Mouse (Mus musculus): ENCODE data around the gene Gm20547. TPM values are rescaled to one million over a fixed set of nuclear protein-coding genes. Genes with fewer than 3 reads are reported as not detected.
"Not testable (repeated sequence)": the region's sequence is repeated elsewhere in the genome, so short reads cannot be mapped to it uniquely, and the experiment has no call there.

Gene Gm20547
- polyA plus RNA-seq, 1 experiment from 2014 or later, result not detected

DNA sequence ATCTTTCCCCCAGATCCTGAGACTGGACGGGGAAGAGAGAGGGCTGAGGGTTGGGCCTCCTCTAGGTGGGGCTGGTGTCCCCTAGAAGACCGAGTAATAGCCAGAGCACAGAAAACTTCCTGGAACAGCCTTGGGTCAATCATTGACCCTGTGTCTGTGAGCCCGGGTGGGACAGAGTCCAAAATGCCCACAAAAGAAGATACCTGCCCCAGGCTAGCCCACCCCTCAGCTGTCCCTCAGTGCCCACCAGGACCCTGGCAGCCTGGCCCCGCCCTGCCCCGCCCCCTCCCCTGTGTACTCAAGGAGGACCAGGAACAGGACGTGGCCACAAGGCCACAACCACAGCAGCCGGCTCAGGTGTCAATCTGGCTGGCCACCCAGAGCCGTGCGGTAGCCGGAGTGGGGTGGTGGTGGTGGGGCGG is 33.6 kb upstream of the Gm20547 start:
- Histone ChIP-seq H3K4me3 (ENCODE audit: low read depth, low read length) (no peak overlapping the region), H3K4me2 (ENCODE audit: low read length) (no peak overlapping the region), H3K27ac (ENCODE audit: low read depth, low read length) (no peak overlapping the region), H3K27me3 (replicated peaks; ENCODE audit: control insufficient read depth, insufficient read depth, low read length) (no peaks in the 10 kb centered on the region), H3K4me1 (ENCODE audit: control insufficient read depth, insufficient read depth, low read length) (no peaks in the 10 kb centered on the region), H3K9ac (ENCODE audit: low read length) (no peak overlapping the region), H3K9me3 (replicated peaks; ENCODE audit: control insufficient read depth, low read length) (no peaks in the 10 kb centered on the region), H3K36me3 (ENCODE audit: control insufficient read depth, insufficient read depth, low read length) (peaks cover 38% of the 10 kb centered on the region)
- DNase-seq (ENCODE audit: low spot score), result no peak
- 34% methylated on average over 11 of the region's 11 CpGs for WGBS
- ATAC-seq, result no peak

- Histone ChIP-seq H3K4me3 (ENCODE audit: low read depth, low read length) (no peak within 1 kb of the TSS), H3K9ac (ENCODE audit: low read length) (no peak within 1 kb of the TSS), H3K27me3 (replicated peaks; ENCODE audit: control insufficient read depth, insufficient read depth, low read length) (no peaks in the 10 kb centered on the region), H3K9me3 (replicated peaks; ENCODE audit: control insufficient read depth, low read length) (no peaks in the 10 kb centered on the region), H3K36me3 (ENCODE audit: control insufficient read depth, insufficient read depth, low read length) (peaks cover 51% of the 10 kb centered on the region), H3K4me1 (ENCODE audit: control insufficient read depth, insufficient read depth, low read length) (no peaks in the 10 kb centered on the region), H3K27ac (ENCODE audit: low read depth, low read length) (no peak within 1 kb of the TSS), H3K4me2 (ENCODE audit: low read length) (no peak within 1 kb of the TSS)
- WGBS, result 40% methylated on average over 18 of the region's 18 CpGs
- DNase-seq (ENCODE audit: low spot score) (no peak), ATAC-seq (no peak)
Observed at GRCm38 (mm10) chr17:34913930-34914665, 32.3 kb upstream of the Gm20547 start, which contains the start of gene Slc44a4. Gene Slc44a4 (plus strand): TSS chr17:34914466.

DNA sequence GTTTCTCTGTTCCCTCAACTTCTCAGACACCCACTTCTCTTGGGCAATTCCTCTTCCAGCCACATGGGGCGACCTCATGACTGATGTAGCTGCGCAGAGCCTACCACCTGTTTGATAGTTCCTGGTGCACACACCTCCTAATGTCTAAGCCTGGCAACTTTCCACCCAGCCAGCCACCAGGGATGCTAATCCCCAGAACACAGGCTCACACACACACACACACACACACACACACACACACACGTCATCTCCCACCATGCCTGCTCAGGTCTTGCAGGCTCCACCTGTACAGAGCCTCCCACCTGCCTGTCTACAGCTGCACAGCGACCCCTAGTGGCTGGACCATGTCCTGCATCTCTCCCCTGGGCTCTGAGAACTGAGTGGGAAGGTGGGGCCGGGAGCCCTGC is 30.1 kb upstream of the Gm20547 start:
- ATAC-seq, result peak; percentile 64
- no peaks in the 10 kb centered on the region for H3K4me1 ChIP-seq (ENCODE audit: control insufficient read depth, insufficient read depth, low read length)

DNA sequence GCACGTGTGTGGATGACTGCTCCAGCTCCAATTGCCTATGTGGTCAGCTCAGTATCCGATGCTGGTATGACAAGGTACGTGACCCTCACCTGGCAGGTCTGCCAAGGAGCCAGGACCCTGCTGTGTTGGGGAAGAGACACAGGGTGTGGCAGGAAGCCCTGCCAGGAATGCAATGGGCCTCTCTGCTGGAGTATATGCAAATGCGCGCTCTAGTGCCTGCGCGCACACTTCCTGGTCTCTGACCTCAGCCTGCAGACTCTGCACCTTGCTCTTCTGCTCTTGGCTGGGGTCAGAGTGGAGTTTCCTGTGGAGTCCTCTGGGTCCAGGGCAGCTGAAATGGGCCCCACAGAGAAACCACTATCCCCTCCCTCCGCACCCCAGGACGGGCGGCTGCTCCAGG is 29.1 kb upstream of the Gm20547 start:
- 93% methylated on average over 10 of the region's 10 CpGs for WGBS
- H3K4me2 ChIP-seq (ENCODE audit: low read length), result no peak overlapping the region
- H3K4me3 ChIP-seq (ENCODE audit: low read depth, low read length), result no peak overlapping the region
- no peak overlapping the region for H3K27ac ChIP-seq (ENCODE audit: low read depth, low read length)
- H3K27me3 ChIP-seq (replicated peaks; ENCODE audit: control insufficient read depth, insufficient read depth, low read length), result no peaks in the 10 kb centered on the region
- ATAC-seq (no peak), DNase-seq (ENCODE audit: low spot score) (no peak)
- no peaks in the 10 kb centered on the region for H3K9me3 ChIP-seq (replicated peaks; ENCODE audit: control insufficient read depth, low read length)
- H3K9ac ChIP-seq (ENCODE audit: low read length), result no peak overlapping the region
- peaks cover 82% of the 10 kb centered on the region for H3K36me3 ChIP-seq (ENCODE audit: control insufficient read depth, insufficient read depth, low read length)
- no peaks in the 10 kb centered on the region for H3K4me1 ChIP-seq (ENCODE audit: control insufficient read depth, insufficient read depth, low read length)

More for the DNA sequence above, 30.1 kb upstream of the Gm20547 start:
- H3K4me3 ChIP-seq (ENCODE audit: low read depth, low read length), result no peak overlapping the region
- H3K9ac ChIP-seq (ENCODE audit: low read length), result no peak overlapping the region
- H3K27ac ChIP-seq (ENCODE audit: low read depth, low read length), result no peak overlapping the region
- no peaks in the 10 kb centered on the region for H3K27me3 ChIP-seq (replicated peaks; ENCODE audit: control insufficient read depth, insufficient read depth, low read length)
- H3K36me3 ChIP-seq (ENCODE audit: control insufficient read depth, insufficient read depth, low read length), result peaks cover 72% of the 10 kb centered on the region
- WGBS, result 32% methylated on average over 5 of the region's 5 CpGs
- DNase-seq (ENCODE audit: low spot score), result peak; percentile 61
- H3K4me2 ChIP-seq (ENCODE audit: low read length), result no peak overlapping the region
- no peaks in the 10 kb centered on the region for H3K9me3 ChIP-seq (replicated peaks; ENCODE audit: control insufficient read depth, low read length)

DNA sequence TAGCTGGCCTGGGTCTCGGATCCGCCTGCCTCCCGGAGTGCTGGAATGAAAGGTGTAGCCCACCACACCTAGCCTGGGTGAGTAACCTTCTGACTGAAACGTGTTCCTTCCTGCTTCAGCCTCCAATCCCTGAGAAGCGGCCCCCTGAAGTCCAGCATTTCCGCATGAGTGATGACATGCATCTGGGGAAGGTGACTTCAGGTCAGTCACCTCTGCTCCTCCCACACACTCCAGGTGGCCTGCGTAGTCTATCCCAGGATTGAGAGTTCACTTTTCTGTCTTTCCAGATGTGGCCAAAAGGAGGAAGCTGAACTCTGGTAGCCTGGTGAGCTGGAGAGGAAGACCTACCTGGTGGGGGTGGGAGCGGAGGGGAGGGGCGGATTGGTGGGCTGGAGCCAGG is 21.1 kb upstream of the Gm20547 start:
- H3K36me3 ChIP-seq (ENCODE audit: control insufficient read depth, insufficient read depth, low read length), result peaks cover 67% of the 10 kb centered on the region
- no peak overlapping the region for H3K4me2 ChIP-seq (ENCODE audit: low read length)
- H3K4me3 ChIP-seq (ENCODE audit: low read depth, low read length), result no peak overlapping the region
- H3K9ac ChIP-seq (ENCODE audit: low read length), result no peak overlapping the region
- DNase-seq (ENCODE audit: low spot score) (no peak), ATAC-seq (no peak)
- peaks cover 7% of the 10 kb centered on the region; the same call in 1 of the 2 replicates for H3K4me1 ChIP-seq (ENCODE audit: control insufficient read depth, insufficient read depth, low read length)
- no peak overlapping the region for H3K27ac ChIP-seq (ENCODE audit: low read depth, low read length)
- 92% methylated on average over 9 of the region's 9 CpGs for WGBS
- no peaks in the 10 kb centered on the region for H3K9me3 ChIP-seq (replicated peaks; ENCODE audit: control insufficient read depth, low read length)
- H3K27me3 ChIP-seq (replicated peaks; ENCODE audit: control insufficient read depth, insufficient read depth, low read length), result no peaks in the 10 kb centered on the region

- H3K4me3 ChIP-seq (ENCODE audit: low read depth, low read length); H3K27me3 ChIP-seq (replicated peaks; ENCODE audit: control insufficient read depth, insufficient read depth, low read length); H3K9ac ChIP-seq (ENCODE audit: low read length); ATAC-seq; H3K27ac ChIP-seq (ENCODE audit: low read depth, low read length); H3K4me2 ChIP-seq (ENCODE audit: low read length); H3K9me3 ChIP-seq (replicated peaks; ENCODE audit: control insufficient read depth, low read length); DNase-seq (ENCODE audit: low spot score): not testable (repeated sequence)
- peaks cover 57% of the 10 kb centered on the region for H3K36me3 ChIP-seq (ENCODE audit: control insufficient read depth, insufficient read depth, low read length)
- WGBS, result 88% methylated on average over 9 of the region's 10 CpGs
- peaks cover 14% of the 10 kb centered on the region for H3K4me1 ChIP-seq (ENCODE audit: control insufficient read depth, insufficient read depth, low read length)
Observed at GRCm38 (mm10) chr17:34901948-34902347, 20.1 kb upstream of the Gm20547 start.

DNA sequence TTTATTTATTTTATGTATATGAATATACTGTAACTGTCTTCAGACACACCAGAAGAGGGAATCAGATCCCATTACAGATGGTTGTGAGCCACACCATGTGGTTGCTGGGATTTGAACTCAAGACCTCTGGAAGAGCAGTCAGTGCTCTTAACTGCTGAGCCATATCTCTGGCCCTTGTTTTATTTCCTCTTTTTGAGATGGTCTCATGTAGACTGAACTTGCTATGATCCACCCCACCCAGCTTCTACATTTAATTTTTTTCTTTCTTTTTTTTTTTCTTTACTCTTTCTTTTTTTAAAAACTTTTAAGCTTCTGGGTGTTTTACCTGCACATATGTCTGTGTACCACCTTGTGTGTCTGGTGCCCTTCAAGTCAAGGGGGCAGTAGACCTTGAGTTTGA is 19.0 kb upstream of the Gm20547 start:
- not testable (repeated sequence) for DNase-seq (ENCODE audit: low spot score); H3K4me2 ChIP-seq (ENCODE audit: low read length); H3K27me3 ChIP-seq (replicated peaks; ENCODE audit: control insufficient read depth, insufficient read depth, low read length); ATAC-seq; H3K4me3 ChIP-seq (ENCODE audit: low read depth, low read length); H3K9ac ChIP-seq (ENCODE audit: low read length); H3K9me3 ChIP-seq (replicated peaks; ENCODE audit: control insufficient read depth, low read length); H3K27ac ChIP-seq (ENCODE audit: low read depth, low read length)
- peaks cover 53% of the 10 kb centered on the region for H3K36me3 ChIP-seq (ENCODE audit: control insufficient read depth, insufficient read depth, low read length)
- peaks cover 19% of the 10 kb centered on the region for H3K4me1 ChIP-seq (ENCODE audit: control insufficient read depth, insufficient read depth, low read length)

DNA sequence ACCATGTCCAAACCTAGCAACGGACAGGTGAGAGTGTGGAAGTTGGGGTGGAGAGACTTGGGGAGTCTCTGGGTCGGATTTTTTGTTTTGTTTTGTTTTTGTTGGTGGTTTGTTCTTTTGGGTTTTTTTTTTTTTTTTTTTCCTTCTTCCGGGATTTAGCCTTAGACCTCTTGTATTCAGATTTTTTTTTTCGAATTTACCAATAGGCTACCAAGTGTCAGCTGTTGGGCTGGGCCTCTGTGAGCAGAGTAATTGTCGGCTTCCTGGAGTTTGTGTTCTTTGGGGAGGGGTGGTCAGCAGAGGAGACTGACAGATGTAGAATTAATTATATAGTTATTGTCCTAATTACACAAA is 18.0 kb upstream of the Gm20547 start:
- no peak for ATAC-seq
- DNase-seq (ENCODE audit: low spot score), result peak; percentile 29
- 0% methylated on average over 5 of the region's 5 CpGs for WGBS
- Histone ChIP-seq H3K27ac (ENCODE audit: low read depth, low read length) (peak overlapping the region; percentile 97), H3K9me3 (replicated peaks; ENCODE audit: control insufficient read depth, low read length) (no peaks in the 10 kb centered on the region), H3K9ac (ENCODE audit: low read length) (peak overlapping the region; percentile 94), H3K4me3 (ENCODE audit: low read depth, low read length) (peak overlapping the region; percentile 82), H3K27me3 (replicated peaks; ENCODE audit: control insufficient read depth, insufficient read depth, low read length) (no peaks in the 10 kb centered on the region), H3K4me1 (ENCODE audit: control insufficient read depth, insufficient read depth, low read length) (peaks cover 26% of the 10 kb centered on the region), H3K36me3 (ENCODE audit: control insufficient read depth, insufficient read depth, low read length) (peaks cover 45% of the 10 kb centered on the region), H3K4me2 (ENCODE audit: low read length) (peak overlapping the region; percentile 96)

DNA sequence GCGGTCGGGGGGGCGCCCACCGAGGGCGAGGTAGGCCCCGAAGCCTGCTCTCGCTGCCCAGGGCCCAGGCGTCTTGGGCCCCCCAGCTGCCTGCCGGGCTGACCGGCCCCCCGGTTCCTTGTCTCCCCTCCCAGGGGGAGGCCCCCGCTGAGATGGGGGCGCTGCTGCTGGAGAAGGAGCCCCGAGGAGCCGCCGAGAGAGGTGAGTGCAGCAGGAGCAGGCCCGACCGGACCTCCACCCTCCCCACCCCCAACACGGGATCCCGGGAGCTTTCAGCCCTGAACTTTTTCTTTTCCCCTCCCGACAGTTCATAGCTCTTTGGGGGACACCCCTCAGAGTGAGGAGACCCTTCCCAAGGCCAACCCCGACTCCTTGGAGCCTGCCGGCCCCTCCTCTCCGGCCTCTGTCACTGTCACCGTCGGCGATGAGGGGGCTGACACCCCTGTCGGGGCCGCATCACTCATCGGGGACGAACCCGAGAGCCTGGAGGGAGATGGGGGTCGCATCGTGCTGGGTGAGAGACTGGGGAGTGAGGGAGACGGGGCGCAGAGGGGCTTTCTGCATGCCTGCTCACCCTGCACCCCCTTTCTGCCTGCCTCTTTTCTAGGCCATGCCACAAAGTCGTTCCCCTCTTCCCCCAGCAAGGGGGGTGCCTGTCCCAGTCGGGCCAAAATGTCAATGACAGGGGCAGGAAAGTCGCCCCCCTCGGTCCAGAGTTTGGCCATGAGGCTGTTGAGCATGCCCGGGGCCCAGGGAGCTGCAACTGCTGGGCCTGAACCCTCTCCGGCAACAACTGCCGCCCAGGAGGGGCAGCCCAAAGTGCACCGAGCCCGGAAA is 17.4 kb upstream of the Gm20547 start:
- Histone ChIP-seq H3K4me2 (ENCODE audit: low read length) (peak overlapping the region; percentile 96), H3K4me3 (ENCODE audit: low read depth, low read length) (peak overlapping the region; percentile 82), H3K9ac (ENCODE audit: low read length) (peak overlapping the region; percentile 94), H3K4me1 (ENCODE audit: control insufficient read depth, insufficient read depth, low read length) (peaks cover 26% of the 10 kb centered on the region), H3K36me3 (ENCODE audit: control insufficient read depth, insufficient read depth, low read length) (peaks cover 39% of the 10 kb centered on the region), H3K9me3 (replicated peaks; ENCODE audit: control insufficient read depth, low read length) (no peaks in the 10 kb centered on the region), H3K27me3 (replicated peaks; ENCODE audit: control insufficient read depth, insufficient read depth, low read length) (no peaks in the 10 kb centered on the region), H3K27ac (ENCODE audit: low read depth, low read length) (peak overlapping the region; percentile 97)
- no peak; the same call in 1 of the 2 replicates for ATAC-seq
- peak; percentile 29 for DNase-seq (ENCODE audit: low spot score)
- under 1% methylated on average over 41 of the region's 45 CpGs for WGBS

Data from forebrain, embryonic 14.5 days (tissue).